Mouse (Mus musculus): ENCODE measurements around the gene Naa80.

GRCm38 (mm10) chr9:107566041-107566709, 12.5 kb upstream of the Naa80 start:
- 0 out of 2 replicates have a peak, but pooled peaks have one; percentile 26 for TF ChIP-seq POLR2A (IDR thresholded peaks at IDR 0.05; ENCODE audit: extremely low read depth, insufficient read depth, low read length)
- peak; percentile 92 for TF ChIP-seq CTCF (IDR thresholded peaks at IDR 0.05; ENCODE audit: low read depth, low read length)
